Mouse (Mus musculus) CH12.LX (cell line): ENCODE results near the gene Exoc3l4.

Source experiments
- CTCF ChIP-seq, 2 experiments: IDR thresholded peaks in 1 of 2; conservative IDR thresholded peaks in 1 of 2; 2 replicates each; pipeline ENCODE4 v1.5.1; 2011 to 2012; ENCODE audit warnings: low read depth in 2 of 2, low read length in 2 of 2, improper control_type of control experiment in 1 of 2, inconsistent platforms in 1 of 2, mild to moderate bottlenecking in 1 of 2, moderate library complexity in 1 of 2
- MYC ChIP-seq: IDR thresholded peaks from 2 replicates; pipeline ENCODE4 v1.6.1; 2011; ENCODE audit warnings: low read depth, mild to moderate bottlenecking, improper control_type of control experiment, low read length
- POLR2A ChIP-seq: IDR thresholded peaks from 2 replicates; pipeline ENCODE4 v1.6.1; 2011; ENCODE audit warnings: low read depth, mild to moderate bottlenecking, improper control_type of control experiment, low read length

- no peak for TF ChIP-seq POLR2A
- TF ChIP-seq CTCF (conservative IDR thresholded peaks at IDR 0.05 in 1 of 2, IDR thresholded peaks at IDR 0.05 in 1 of 2; ENCODE audit: low read depth in 2 of 2, low read length in 2 of 2) = no peak
- no peak for TF ChIP-seq MYC
Observed at GRCm38 (mm10) chr12:111457742-111458141, 40.9 kb downstream of the Exoc3l4 start.
